Mouse (Mus musculus): ENCODE results near the gene Defb36. TPM values are rescaled to one million over a fixed set of nuclear protein-coding genes. Genes with fewer than 3 reads are reported as not detected.

The Defb36 gene
- not detected in 2 replicates for polyA plus RNA-seq (2015; fragmentation: Nextera tagmentation; extraction: Ambion mirVana)

- H3K4me1 ChIP-seq = no peaks in the 10 kb centered on the region
- H3K4me2 ChIP-seq (replicated peaks) = no peak within 1 kb of the TSS
- no peak within 1 kb of the TSS for H3K9ac ChIP-seq
- H3K27me3 ChIP-seq = no peaks in the 10 kb centered on the region
- no peak within 1 kb of the TSS for H3K4me3 ChIP-seq (replicated peaks)
- no peak within 1 kb of the TSS for H3K27ac ChIP-seq (replicated peaks)
- no peaks in the 10 kb centered on the region for H3K9me3 ChIP-seq (replicated peaks)
- 82% methylated on average over 15 of the region's 15 CpGs for WGBS
- no peak for ATAC-seq (ENCODE audit: insufficient number of reproducible peaks, low FRiP score, low TSS enrichment, low read depth)
- H3K36me3 ChIP-seq = no peaks in the 10 kb centered on the region
These were observed at the start of gene Defb36 for GRCm38 (mm10) chr2:152604057-152604456. TSS of gene Defb36 (plus strand) at chr2:152604327.

- no peaks in the 10 kb centered on the region for H3K9me3 ChIP-seq (replicated peaks)
- no peak overlapping the region for H3K27ac ChIP-seq (replicated peaks)
- 78% methylated on average over 7 of the region's 7 CpGs for WGBS
- no peak for ATAC-seq (ENCODE audit: insufficient number of reproducible peaks, low FRiP score, low TSS enrichment, low read depth)
- H3K9ac ChIP-seq = no peak overlapping the region
- no peak overlapping the region for H3K4me3 ChIP-seq (replicated peaks)
- H3K4me2 ChIP-seq (replicated peaks) = no peak overlapping the region
- H3K36me3 ChIP-seq = no peaks in the 10 kb centered on the region
- no peaks in the 10 kb centered on the region for H3K27me3 ChIP-seq
- no peaks in the 10 kb centered on the region for H3K4me1 ChIP-seq
These were observed 47.5 kb upstream of the Defb36 start for GRCm38 (mm10) chr2:152556655-152557054.

DNA sequence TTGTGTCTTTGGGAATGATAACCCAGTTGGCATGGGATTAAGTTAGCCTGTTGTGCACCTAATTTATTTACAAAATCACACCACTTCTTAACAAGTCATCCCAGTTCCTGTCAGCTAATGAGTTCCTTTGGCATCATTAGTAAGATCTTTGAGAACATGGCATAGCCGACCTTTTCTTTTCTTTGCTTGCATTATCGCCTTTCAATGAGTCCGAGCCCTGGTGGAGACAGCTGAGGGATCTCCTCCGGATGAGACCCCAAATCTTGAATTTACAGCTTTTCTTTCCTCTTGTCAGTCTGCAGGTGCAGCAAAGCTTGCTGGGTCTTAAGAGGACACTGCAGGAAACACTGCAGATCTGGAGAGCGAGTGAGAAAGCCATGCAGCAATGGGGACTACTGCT, 35.1 kb upstream of the Defb36 start, which contains the start of gene Gm17416:
Gene Gm17416 (plus strand): TSS at position 301 of the 400 bp plus-strand sequence.
- Histone ChIP-seq H3K27ac (replicated peaks) (no peak within 1 kb of the TSS), H3K9ac (no peak within 1 kb of the TSS), H3K36me3 (no peaks in the 10 kb centered on the region), H3K27me3 (no peaks in the 10 kb centered on the region), H3K9me3 (replicated peaks) (no peaks in the 10 kb centered on the region), H3K4me2 (replicated peaks) (no peak within 1 kb of the TSS), H3K4me1 (no peaks in the 10 kb centered on the region), H3K4me3 (replicated peaks) (no peak within 1 kb of the TSS)
- WGBS = 88% methylated on average over 5 of the region's 5 CpGs
- ATAC-seq (ENCODE audit: insufficient number of reproducible peaks, low FRiP score, low TSS enrichment, low read depth) = no peak

DNA sequence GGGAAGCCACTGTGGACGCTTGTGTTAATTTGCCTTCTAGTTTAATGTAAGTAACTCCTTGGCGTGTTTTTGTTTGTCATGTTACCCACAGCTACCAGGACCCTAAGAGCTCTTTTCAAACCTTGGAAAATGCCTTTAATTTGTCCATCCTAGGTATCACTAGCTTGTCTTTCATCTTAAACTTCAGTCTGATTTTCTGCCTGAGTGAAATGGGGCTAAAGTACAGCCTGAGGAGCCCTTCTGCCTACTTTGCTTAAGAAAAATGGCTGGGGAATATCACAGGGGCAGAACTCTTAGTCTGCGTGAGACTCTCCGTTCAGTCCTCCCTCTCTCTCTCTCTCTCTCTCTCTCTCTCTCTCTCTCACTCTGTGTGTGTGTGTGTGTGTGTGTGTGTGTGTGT, 34.2 kb upstream of the Defb36 start:
- no peak overlapping the region for H3K4me2 ChIP-seq (replicated peaks)
- H3K4me1 ChIP-seq = no peaks in the 10 kb centered on the region
- H3K9ac ChIP-seq = no peak overlapping the region
- 79% methylated on average over 4 of the region's 4 CpGs for WGBS
- no peaks in the 10 kb centered on the region for H3K27me3 ChIP-seq
- ATAC-seq (ENCODE audit: insufficient number of reproducible peaks, low FRiP score, low TSS enrichment, low read depth) = no peak
- no peak overlapping the region for H3K4me3 ChIP-seq (replicated peaks)
- H3K9me3 ChIP-seq (replicated peaks) = no peaks in the 10 kb centered on the region
- no peaks in the 10 kb centered on the region for H3K36me3 ChIP-seq
- no peak overlapping the region for H3K27ac ChIP-seq (replicated peaks)

- 61% methylated on average over 6 of the region's 6 CpGs for WGBS
These were observed 33.8 kb upstream of the Defb36 start for GRCm38 (mm10) chr2:152570313-152570712.

GRCm38 (mm10) chr2:152572114-152572794, 31.9 kb upstream of the Defb36 start, which contains the start of gene Defb21:
TSS of gene Defb21 (plus strand) at chr2:152572744.
- Histone ChIP-seq H3K27me3 (no peaks in the 10 kb centered on the region), H3K4me3 (replicated peaks) (no peak within 1 kb of the TSS), H3K9me3 (replicated peaks) (no peaks in the 10 kb centered on the region), H3K27ac (replicated peaks) (no peak within 1 kb of the TSS), H3K9ac (no peak within 1 kb of the TSS), H3K36me3 (no peaks in the 10 kb centered on the region), H3K4me1 (no peaks in the 10 kb centered on the region), H3K4me2 (replicated peaks) (no peak within 1 kb of the TSS)
- no peak for ATAC-seq (ENCODE audit: insufficient number of reproducible peaks, low FRiP score, low TSS enrichment, low read depth)
- 64% methylated on average over 11 of the region's 11 CpGs for WGBS

More at GRCm38 (mm10) chr2:152570313-152570712, 33.8 kb upstream of the Defb36 start:
- no peaks in the 10 kb centered on the region for H3K36me3 ChIP-seq
- H3K27ac ChIP-seq (replicated peaks) = no peak overlapping the region
- no peaks in the 10 kb centered on the region for H3K4me1 ChIP-seq
- no peaks in the 10 kb centered on the region for H3K9me3 ChIP-seq (replicated peaks)
- no peak overlapping the region for H3K4me3 ChIP-seq (replicated peaks)
- no peak overlapping the region for H3K4me2 ChIP-seq (replicated peaks)
- ATAC-seq (ENCODE audit: insufficient number of reproducible peaks, low FRiP score, low TSS enrichment, low read depth) = no peak
- H3K27me3 ChIP-seq = no peaks in the 10 kb centered on the region
- H3K9ac ChIP-seq = no peak overlapping the region

GRCm38 (mm10) chr2:152573484-152573883, 30.6 kb upstream of the Defb36 start:
- H3K4me3 ChIP-seq (replicated peaks) = no peak overlapping the region
- no peaks in the 10 kb centered on the region for H3K9me3 ChIP-seq (replicated peaks)
- no peaks in the 10 kb centered on the region for H3K36me3 ChIP-seq
- no peaks in the 10 kb centered on the region for H3K4me1 ChIP-seq
- ATAC-seq (ENCODE audit: insufficient number of reproducible peaks, low FRiP score, low TSS enrichment, low read depth) = no peak
- WGBS = 75% methylated on average over 8 of the region's 8 CpGs
- no peaks in the 10 kb centered on the region for H3K27me3 ChIP-seq
- H3K9ac ChIP-seq = no peak overlapping the region
- no peak overlapping the region for H3K27ac ChIP-seq (replicated peaks)
- H3K4me2 ChIP-seq (replicated peaks) = no peak overlapping the region

DNA sequence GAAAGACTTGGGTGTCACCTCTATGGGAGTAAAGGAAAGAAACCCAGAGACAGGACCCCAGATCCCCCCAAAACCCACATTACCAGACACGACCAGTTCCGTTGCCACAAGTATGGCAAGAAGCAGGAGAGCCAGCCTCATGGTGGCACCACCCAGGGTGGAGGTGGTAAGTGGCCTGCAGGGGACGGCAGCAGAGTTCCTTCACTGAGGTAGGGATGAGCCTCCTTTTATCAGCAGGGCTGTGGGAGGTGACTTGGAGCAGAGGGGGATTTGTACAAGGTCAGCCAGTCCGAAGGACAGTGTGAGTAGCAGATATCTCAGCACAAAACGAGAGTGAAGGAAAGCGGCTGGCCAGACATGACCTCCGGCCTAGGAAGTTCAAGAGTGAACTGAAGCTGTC, 24.0 kb upstream of the Defb36 start, which contains the start of gene Defb19:
Gene Defb19 (minus strand): TSS at position 206 of the 400 bp plus-strand sequence.
- no peak within 1 kb of the TSS for H3K4me2 ChIP-seq (replicated peaks)
- no peaks in the 10 kb centered on the region for H3K27me3 ChIP-seq
- no peaks in the 10 kb centered on the region for H3K36me3 ChIP-seq
- no peak within 1 kb of the TSS for H3K27ac ChIP-seq (replicated peaks)
- WGBS = 66% methylated on average over 7 of the region's 7 CpGs
- ATAC-seq (ENCODE audit: insufficient number of reproducible peaks, low FRiP score, low TSS enrichment, low read depth) = no peak
- no peaks in the 10 kb centered on the region for H3K4me1 ChIP-seq
- H3K9me3 ChIP-seq (replicated peaks) = no peaks in the 10 kb centered on the region
- no peak within 1 kb of the TSS for H3K9ac ChIP-seq
- H3K4me3 ChIP-seq (replicated peaks) = no peak within 1 kb of the TSS

GRCm38 (mm10) chr2:152580612-152581011, 23.5 kb upstream of the Defb36 start:
- H3K27me3 ChIP-seq = no peaks in the 10 kb centered on the region
- no peaks in the 10 kb centered on the region for H3K9me3 ChIP-seq (replicated peaks)
- ATAC-seq (ENCODE audit: insufficient number of reproducible peaks, low FRiP score, low TSS enrichment, low read depth) = no peak
- no peak overlapping the region for H3K27ac ChIP-seq (replicated peaks)
- H3K4me2 ChIP-seq (replicated peaks) = no peak overlapping the region
- no peak overlapping the region for H3K4me3 ChIP-seq (replicated peaks)
- no peaks in the 10 kb centered on the region for H3K36me3 ChIP-seq
- 87% methylated on average over 11 of the region's 11 CpGs for WGBS
- H3K4me1 ChIP-seq = no peaks in the 10 kb centered on the region
- no peak overlapping the region for H3K9ac ChIP-seq

DNA sequence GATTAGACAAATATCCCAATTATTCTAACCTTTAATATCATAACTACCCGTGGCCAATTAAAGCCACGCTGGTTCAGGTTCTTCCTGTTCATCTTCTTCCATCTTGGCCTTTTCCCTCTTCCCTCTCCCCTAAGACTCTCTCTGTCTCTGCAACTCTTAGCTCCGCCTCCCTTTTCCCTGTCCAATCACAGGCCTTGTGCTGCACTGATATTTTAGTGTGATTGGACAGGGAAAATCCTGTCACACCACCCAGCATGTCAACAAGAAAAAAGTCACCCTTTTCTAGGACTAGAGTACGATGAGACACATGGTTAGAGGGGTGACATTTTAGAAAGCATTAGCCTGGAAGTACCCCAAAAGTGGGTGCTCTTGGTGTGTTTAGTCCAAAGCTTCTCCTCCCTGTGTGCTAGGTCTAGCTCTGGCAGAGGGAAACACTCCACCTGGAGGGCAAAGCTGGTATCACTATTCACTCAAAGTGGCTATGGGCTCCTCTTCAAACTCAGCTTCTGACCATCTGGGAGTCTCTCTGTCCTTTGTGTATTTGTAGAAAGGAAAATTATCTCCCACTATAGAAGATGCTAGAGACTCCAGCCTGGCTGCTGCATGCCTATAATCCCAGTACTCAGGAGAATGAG, 17.1 kb upstream of the Defb36 start:
- Histone ChIP-seq H3K27me3 (no peaks in the 10 kb centered on the region), H3K4me3 (replicated peaks) (no peak overlapping the region), H3K4me2 (replicated peaks) (no peak overlapping the region), H3K27ac (replicated peaks) (no peak overlapping the region), H3K4me1 (no peaks in the 10 kb centered on the region), H3K36me3 (no peaks in the 10 kb centered on the region), H3K9ac (no peak overlapping the region), H3K9me3 (replicated peaks) (no peaks in the 10 kb centered on the region)
- WGBS = 72% methylated on average over 4 of the region's 4 CpGs
- ATAC-seq (ENCODE audit: insufficient number of reproducible peaks, low FRiP score, low TSS enrichment, low read depth) = no peak

DNA sequence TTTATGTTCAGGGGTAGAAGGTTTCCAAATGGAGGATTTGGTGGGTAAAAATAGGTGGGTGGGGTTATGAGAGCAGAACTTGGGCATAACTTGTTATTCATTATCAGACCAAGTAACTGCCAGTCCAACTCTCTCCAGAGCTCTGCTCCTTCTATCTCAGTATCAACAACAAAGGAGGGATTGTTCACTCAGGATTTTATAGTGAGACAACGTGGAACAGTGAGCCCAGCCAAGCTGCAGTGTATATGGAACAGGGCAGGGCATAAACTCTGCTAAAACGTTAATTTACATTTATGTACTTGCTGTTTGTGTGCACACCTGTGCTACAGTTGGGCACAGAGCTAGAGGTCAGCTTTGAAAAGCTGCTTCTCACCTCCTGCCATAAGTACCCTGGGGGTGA, 15.7 kb upstream of the Defb36 start:
- Histone ChIP-seq H3K36me3 (no peaks in the 10 kb centered on the region), H3K4me3 (replicated peaks) (no peak overlapping the region), H3K4me1 (no peaks in the 10 kb centered on the region), H3K9ac (no peak overlapping the region), H3K9me3 (replicated peaks) (no peaks in the 10 kb centered on the region), H3K27ac (replicated peaks) (no peak overlapping the region), H3K4me2 (replicated peaks) (no peak overlapping the region), H3K27me3 (no peaks in the 10 kb centered on the region)
- 16% methylated on average over 2 of the region's 2 CpGs for WGBS
- ATAC-seq (ENCODE audit: insufficient number of reproducible peaks, low FRiP score, low TSS enrichment, low read depth) = no peak
